In the genomic region with DNA sequence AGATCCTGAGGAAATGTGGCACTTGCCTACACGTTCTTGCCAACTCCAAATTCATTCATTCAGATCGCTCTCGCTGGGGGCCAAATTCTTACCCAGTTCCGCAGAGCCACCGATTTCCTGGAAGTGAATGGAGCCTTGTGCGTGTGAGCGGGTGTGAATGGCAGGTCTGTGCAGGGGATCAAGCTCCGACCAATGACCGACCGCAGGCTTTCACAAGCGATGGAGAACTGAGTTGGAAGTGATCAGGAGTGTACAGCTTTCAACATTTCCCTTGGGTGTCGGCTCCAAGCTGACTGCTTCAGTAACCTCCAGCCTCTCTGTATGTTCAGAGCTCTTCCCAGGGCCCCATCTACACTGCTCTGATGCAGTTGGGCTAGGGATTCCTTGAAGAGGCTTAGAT, we compare ENCODE assay signal across 21 mouse cellular contexts.
"Had no signal": no experiment of that assay in that cellular context is flagged by ENCODE, and none has a peak within 500 bp of the region (broad histone marks: within the 10 kb centered on the region; RNA-seq: fewer than 3 reads in every experiment).

No protein-coding gene starts in this region.

- H3K27me3 ChIP-seq: lung, embryonic 15.5 days; midbrain, embryonic 12.5 days; neural tube, embryonic 13.5 days; neural tube, embryonic 15.5 days had no signal

- H3K9me3 ChIP-seq: lung, embryonic 15.5 days; megakaryocyte, embryonic 14.5 days; midbrain, embryonic 12.5 days; neural tube, embryonic 13.5 days; neural tube, embryonic 15.5 days had no signal

- H3K4me1 ChIP-seq: lung, embryonic 15.5 days had no signal

- DNase-seq: lung, adult 2 months; lung, postnatal 14 days; lung, postnatal 36 days; midbrain, embryonic 14.5 days; retina, postnatal 1 day; right cerebral cortex, adult 18-20 months; right cerebral cortex, postnatal 25 days; right cerebral cortex, postnatal 4 days; spleen, adult 18-20 months; thymus, adult 18-20 months; thymus, postnatal 14 days; thymus, postnatal 36 days had no signal

- H3K27ac ChIP-seq: lung, embryonic 15.5 days; macrophage; midbrain, embryonic 12.5 days had no signal

- H3K9ac ChIP-seq: lung, embryonic 15.5 days; midbrain, embryonic 12.5 days; neural tube, embryonic 13.5 days; neural tube, embryonic 15.5 days had no signal

- H3K36me3 ChIP-seq: lung, embryonic 15.5 days; midbrain, embryonic 12.5 days; neural tube, embryonic 13.5 days; neural tube, embryonic 15.5 days had no signal

- H3K4me3 ChIP-seq: lung, embryonic 15.5 days; megakaryocyte, embryonic 14.5 days; midbrain, embryonic 12.5 days; myocyte; neural tube, embryonic 13.5 days; neural tube, embryonic 15.5 days had no signal

- H3K4me2 ChIP-seq: lung, embryonic 15.5 days; midbrain, embryonic 12.5 days; neural tube, embryonic 15.5 days had no signal

- ATAC-seq: lung, postnatal 0 days; midbrain, embryonic 16.5 days had no signal
